Mouse (Mus musculus) midbrain, embryonic 13.5 days (tissue): ENCODE measurements around the gene Magi1. TPM values are rescaled to one million over a fixed set of nuclear protein-coding genes. Genes with fewer than 3 reads are reported as not detected.
A peak's percentile ranks its signal among the peaks of the same experiment; 100 is the strongest.

Experiments used
- ATAC-seq: fragments of 200-750 bp; cut with Nextera tagmentation; 2 replicates; pipeline ENCODE4 v1.8.0; 2017; ENCODE audit warnings: mild to moderate bottlenecking, moderate TSS enrichment, moderate library complexity
- H3K27ac ChIP-seq: fragments of 300-500 bp; sonication (generic); 2 replicates; pipeline ENCODE4 v1.5.1; 2015; ENCODE audit warnings: inconsistent platforms, mild to moderate bottlenecking, moderate library complexity
- H3K27me3 ChIP-seq: fragments of 300-500 bp; sonication (generic); 2 replicates; pipeline ENCODE4 v1.6.1; 2015; ENCODE audit warnings: mild to moderate bottlenecking, inconsistent platforms
- H3K36me3 ChIP-seq: fragments of 300-500 bp; sonication (generic); 2 replicates; pipeline ENCODE4 v1.6.1; 2015; ENCODE audit warnings: mild to moderate bottlenecking, inconsistent platforms
- H3K4me1 ChIP-seq: fragments of 300-500 bp; sonication (generic); replicated peaks from 2 replicates; pipeline ENCODE4 v1.6.1; 2015; ENCODE audit warnings: inconsistent platforms
- H3K4me2 ChIP-seq: fragments of 300-500 bp; sonication (generic); replicated peaks from 2 replicates; pipeline ENCODE4 v1.6.1; 2015; ENCODE audit warnings: moderate library complexity, mild to moderate bottlenecking, inconsistent platforms
- H3K4me3 ChIP-seq: fragments of 300-500 bp; sonication (generic); replicated peaks from 2 replicates; pipeline ENCODE4 v1.5.1; 2015; ENCODE audit warnings: mild to moderate bottlenecking, inconsistent platforms
- H3K9ac ChIP-seq: fragments of 300-500 bp; sonication (generic); replicated peaks from 2 replicates; pipeline ENCODE4 v1.6.1; 2015; ENCODE audit warnings: mild to moderate bottlenecking, inconsistent platforms
- H3K9me3 ChIP-seq: fragments of 300-500 bp; sonication (generic); 2 replicates; pipeline ENCODE4 v1.6.1; 2016; ENCODE audit warnings: mild to moderate bottlenecking, inconsistent platforms
- WGBS: fragments of 180-500 bp; shearing (Covaris S2); methylation state at CpG from one replicate; pipeline ENCODE4 v1.1.7; 2015; 5-methylcytosine and 5-hydroxymethylcytosine counted together
- polyA plus RNA-seq: library from polyadenylated mRNA; unstranded; fragments of >200 nt; fragmentation: Nextera tagmentation; extraction: Ambion mirVana; gene quantifications from 2 replicates; pipeline ENCODE4 v1.2.1, GENCODE M21; 2015

Gene Magi1
- polyA plus RNA-seq, 1 experiment from 2014 or later: 39.4 TPM

DNA sequence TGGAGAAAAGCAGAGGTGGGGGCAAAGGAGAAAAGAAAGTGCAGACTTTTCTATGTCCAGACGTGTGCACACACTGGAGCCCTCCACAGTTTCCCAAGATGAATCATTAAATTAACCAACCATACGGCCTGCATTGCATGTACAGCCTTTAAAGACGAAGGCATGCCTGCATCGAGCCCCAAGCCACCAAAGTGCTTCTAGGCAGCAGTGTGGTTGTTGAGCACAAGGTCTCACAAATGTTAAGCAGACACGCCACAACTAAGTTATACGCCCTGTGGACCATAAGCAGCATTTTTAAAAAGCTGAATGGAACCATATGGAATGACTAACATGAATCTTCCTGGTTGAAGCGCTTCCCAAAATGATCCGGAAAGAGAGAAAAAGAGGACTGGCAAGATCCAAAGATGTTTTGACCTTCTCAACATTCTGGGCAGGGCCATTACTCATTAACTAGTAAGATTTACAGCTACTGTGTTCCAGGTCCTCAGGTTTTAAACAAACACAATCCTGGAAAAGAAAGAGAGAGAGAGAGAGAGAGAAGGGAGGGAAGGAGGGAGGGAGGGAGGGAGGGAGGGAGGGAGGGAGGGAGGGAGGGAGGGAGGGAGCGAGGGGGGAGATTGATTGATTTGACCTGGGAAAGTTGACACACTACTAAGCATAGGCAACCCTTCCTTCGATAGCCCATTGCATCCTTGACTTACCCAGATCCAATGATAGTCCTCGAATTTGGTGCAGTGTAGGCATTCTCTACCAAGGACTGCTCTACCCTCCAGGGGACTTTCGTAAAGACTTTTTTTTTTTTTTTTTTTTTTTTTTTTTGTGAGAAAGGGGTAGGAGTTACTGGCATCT is 26.5 kb downstream of the Magi1 start:
- 85% methylated on average over 12 of the region's 12 CpGs for WGBS

DNA sequence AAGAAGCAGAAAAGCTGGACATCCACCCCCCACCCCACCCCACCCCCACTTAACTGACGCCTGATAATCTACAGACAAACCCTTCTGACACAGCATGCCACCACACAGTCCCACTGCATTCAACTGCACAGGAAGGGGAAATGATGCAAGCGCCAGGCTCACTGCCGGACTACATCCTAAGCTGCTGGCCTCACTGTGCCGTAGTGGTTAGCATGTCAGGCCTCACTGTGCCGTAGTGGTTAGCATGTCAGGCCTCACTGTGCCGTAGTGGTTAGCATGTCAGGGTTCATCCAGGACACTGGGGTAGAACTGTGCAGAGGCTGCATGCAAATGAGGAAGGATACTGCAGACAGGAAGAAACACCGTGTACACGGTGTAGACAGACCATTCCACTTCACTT is 29.8 kb downstream of the Magi1 start:
- no peaks in the 10 kb centered on the region for H3K9me3 ChIP-seq
- no peaks in the 10 kb centered on the region for H3K27me3 ChIP-seq

More for the DNA sequence above, 26.5 kb downstream of the Magi1 start:
- no peak overlapping the region for H3K27ac ChIP-seq
- no peaks in the 10 kb centered on the region for H3K9me3 ChIP-seq
- H3K4me3 ChIP-seq: no peak overlapping the region
- H3K36me3 ChIP-seq: no peaks in the 10 kb centered on the region
- no peak for ATAC-seq
- H3K27me3 ChIP-seq: no peaks in the 10 kb centered on the region
- peaks cover 9% of the 10 kb centered on the region; the same call in 1 of the 2 replicates for H3K4me1 ChIP-seq
- no peak overlapping the region for H3K9ac ChIP-seq
- no peak overlapping the region for H3K4me2 ChIP-seq

DNA sequence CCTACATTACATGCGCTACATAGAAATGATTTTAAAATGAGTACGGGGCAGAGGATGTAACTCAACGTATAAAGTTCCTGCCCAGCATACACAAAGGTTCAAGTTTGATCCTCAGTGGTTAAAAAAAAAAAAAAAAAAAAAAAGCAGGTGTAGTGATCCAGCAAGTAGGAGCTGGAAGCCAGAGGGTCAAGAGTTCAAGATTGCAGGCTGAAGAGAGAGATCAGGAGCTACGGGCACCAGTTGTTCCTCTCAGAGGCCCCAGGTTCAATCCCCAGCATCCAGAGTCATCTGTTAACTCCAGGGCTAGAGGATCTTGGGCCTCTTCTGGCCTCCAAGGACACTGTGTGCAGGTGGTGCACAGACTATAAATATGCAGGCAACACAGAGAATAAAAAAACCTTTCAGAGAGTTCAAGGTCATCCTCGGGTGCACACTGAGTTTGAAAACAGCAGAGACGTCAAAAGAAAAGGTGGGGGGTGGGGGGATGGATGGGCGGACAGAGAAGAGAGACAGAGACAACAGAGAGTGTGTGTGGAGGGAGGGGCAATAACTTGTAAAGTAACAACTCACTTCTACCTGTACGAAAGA is 32.3 kb downstream of the Magi1 start:
- ATAC-seq: no peak
- H3K27me3 ChIP-seq: no peaks in the 10 kb centered on the region
- no peak overlapping the region for H3K4me2 ChIP-seq
- H3K9me3 ChIP-seq: no peaks in the 10 kb centered on the region
- no peaks in the 10 kb centered on the region for H3K36me3 ChIP-seq
- 66% methylated on average over 8 of the region's 8 CpGs for WGBS
- no peak overlapping the region for H3K9ac ChIP-seq
- H3K4me1 ChIP-seq: peaks cover 9% of the 10 kb centered on the region; the same call in 1 of the 2 replicates
- H3K27ac ChIP-seq: no peak overlapping the region
- no peak overlapping the region for H3K4me3 ChIP-seq

More for the DNA sequence above, 29.8 kb downstream of the Magi1 start:
- Histone ChIP-seq H3K4me2 (no peak overlapping the region), H3K27ac (no peak overlapping the region), H3K9ac (no peak overlapping the region), H3K36me3 (no peaks in the 10 kb centered on the region), H3K4me3 (no peak overlapping the region), H3K4me1 (peaks cover 9% of the 10 kb centered on the region; the same call in 1 of the 2 replicates)
- ATAC-seq: peak; percentile 34; the same call in 1 of the 2 replicates
- WGBS: 83% methylated on average over 8 of the region's 8 CpGs

DNA sequence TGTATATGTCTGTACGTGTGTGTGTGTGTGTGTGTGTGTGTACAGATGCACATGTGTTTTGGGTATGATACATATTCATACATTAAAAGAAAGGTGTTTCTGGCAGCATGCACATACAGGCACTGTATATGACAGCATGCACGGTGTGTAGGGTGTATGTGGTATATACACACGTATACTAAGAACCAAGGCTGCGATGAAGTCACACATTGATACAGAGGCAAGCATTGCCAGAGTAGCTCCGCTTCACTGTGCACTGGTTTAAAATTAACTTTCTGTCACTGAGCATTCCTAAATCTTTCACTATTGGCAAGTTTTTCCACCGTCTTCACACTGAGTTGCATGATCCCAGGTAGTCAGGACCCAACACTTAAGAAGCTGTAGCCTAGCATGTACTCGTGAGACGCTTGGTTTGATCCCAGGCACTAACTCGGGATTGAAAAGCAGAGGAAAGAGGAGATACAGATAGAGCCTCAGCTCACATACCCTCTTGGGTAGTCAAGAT is 34.4 kb downstream of the Magi1 start:
- Histone ChIP-seq H3K9me3 (no peaks in the 10 kb centered on the region), H3K9ac (no peak overlapping the region), H3K4me2 (no peak overlapping the region), H3K4me3 (no peak overlapping the region), H3K4me1 (no peaks in the 10 kb centered on the region; the same call in 1 of the 2 replicates), H3K27ac (no peak overlapping the region), H3K36me3 (no peaks in the 10 kb centered on the region), H3K27me3 (no peaks in the 10 kb centered on the region)
- no peak for ATAC-seq
- WGBS: 92% methylated on average over 9 of the region's 9 CpGs

GRCm38 (mm10) chr6:94241251-94241650 is 42.5 kb downstream of the Magi1 start:
- Histone ChIP-seq H3K27me3 (no peaks in the 10 kb centered on the region), H3K4me1 (0 out of 2 replicates have a peak, but pooled peaks cover 4% of the 10 kb centered on the region), H3K4me3 (no peak overlapping the region), H3K9ac (no peak overlapping the region), H3K4me2 (no peak overlapping the region), H3K36me3 (no peaks in the 10 kb centered on the region), H3K9me3 (no peaks in the 10 kb centered on the region), H3K27ac (no peak overlapping the region)
- no peak for ATAC-seq
- WGBS: 90% methylated on average over 6 of the region's 6 CpGs

DNA sequence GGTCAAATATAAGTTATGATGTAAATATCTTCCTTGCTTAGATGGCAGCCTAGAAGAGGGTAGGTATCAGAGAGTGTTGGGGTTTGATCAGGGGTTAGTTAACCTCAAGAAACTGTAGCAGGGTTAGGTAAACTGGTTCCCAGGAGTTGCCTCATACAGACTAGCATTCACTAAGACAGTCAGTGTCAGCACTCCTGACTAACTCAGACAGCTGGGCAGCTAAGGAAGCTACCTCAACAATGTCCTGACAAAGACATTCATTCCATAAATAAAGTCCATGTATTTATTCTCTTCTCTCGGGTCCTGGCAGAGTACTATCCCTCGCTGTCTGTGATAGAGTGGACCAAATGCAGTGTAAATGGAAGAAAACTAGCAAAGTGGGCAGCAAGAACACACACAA is 45.1 kb downstream of the Magi1 start:
- H3K4me2 ChIP-seq: no peak overlapping the region
- no peaks in the 10 kb centered on the region for H3K36me3 ChIP-seq
- no peak overlapping the region for H3K4me3 ChIP-seq
- ATAC-seq: no peak
- H3K27me3 ChIP-seq: no peaks in the 10 kb centered on the region
- 79% methylated on average over 2 of the region's 2 CpGs for WGBS
- no peak overlapping the region for H3K27ac ChIP-seq
- no peaks in the 10 kb centered on the region for H3K9me3 ChIP-seq
- no peak overlapping the region for H3K9ac ChIP-seq
- 0 out of 2 replicates have a peak, but pooled peaks cover 4% of the 10 kb centered on the region for H3K4me1 ChIP-seq

GRCm38 (mm10) chr6:94236899-94237298 is 46.8 kb downstream of the Magi1 start:
- Histone ChIP-seq H3K9me3 (no peaks in the 10 kb centered on the region), H3K36me3 (no peaks in the 10 kb centered on the region), H3K9ac (no peak overlapping the region), H3K4me3 (no peak overlapping the region), H3K27me3 (no peaks in the 10 kb centered on the region), H3K27ac (no peak overlapping the region), H3K4me1 (peaks cover 10% of the 10 kb centered on the region), H3K4me2 (no peak overlapping the region)
- 84% methylated on average over 2 of the region's 2 CpGs for WGBS
- no peak for ATAC-seq

DNA sequence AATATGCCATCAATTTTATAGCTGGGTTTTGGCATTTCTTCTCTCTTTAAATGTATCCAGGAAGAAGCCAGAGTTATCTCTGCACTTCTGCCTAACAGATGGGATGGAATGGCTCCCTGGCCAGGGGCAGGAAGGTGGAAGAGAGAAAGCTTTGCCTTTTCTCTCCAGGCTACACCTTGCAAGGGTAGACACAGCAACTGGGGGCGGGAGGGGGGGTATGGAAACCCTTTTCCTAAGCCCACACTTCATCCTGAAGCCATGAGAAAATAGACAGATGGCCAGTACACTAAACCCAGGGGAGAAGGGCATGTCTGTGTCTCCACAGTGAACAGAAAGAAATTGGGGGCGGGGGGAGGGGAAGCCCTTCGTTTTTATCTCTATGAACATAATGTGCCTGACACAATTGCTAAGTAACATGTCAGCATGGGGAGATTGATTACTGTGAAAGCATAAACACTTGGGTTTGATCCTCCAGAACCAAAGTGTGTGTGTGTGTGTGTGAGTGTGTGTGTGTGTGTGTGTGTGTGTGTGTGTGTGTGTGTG is 51.4 kb downstream of the Magi1 start:
- Histone ChIP-seq H3K27ac (no peak overlapping the region), H3K9ac (no peak overlapping the region), H3K4me3 (no peak overlapping the region), H3K4me2 (no peak overlapping the region), H3K36me3 (no peaks in the 10 kb centered on the region), H3K4me1 (peaks cover 18% of the 10 kb centered on the region), H3K27me3 (no peaks in the 10 kb centered on the region), H3K9me3 (no peaks in the 10 kb centered on the region)
- 52% methylated on average over 3 of the region's 3 CpGs for WGBS
- ATAC-seq: no peak

DNA sequence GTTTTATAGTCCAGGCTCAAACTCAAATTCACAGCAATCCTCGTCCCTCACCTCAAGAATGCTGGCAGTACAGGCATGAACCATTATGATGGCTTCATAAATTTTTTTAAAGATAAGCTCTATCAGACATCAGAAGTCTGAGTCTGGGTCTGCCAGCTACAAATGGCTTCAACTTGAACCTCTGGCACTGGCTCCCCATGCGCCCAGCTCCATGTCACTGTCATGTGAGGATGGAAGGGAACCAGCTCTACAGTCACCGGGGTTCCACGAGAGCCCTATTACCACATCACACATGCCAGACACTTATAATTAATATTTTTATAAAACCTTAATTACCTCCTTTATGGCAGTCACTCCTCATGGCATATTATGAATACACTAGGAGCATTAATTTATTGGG is 51.9 kb downstream of the Magi1 start:
- WGBS: 67% methylated on average over 4 of the region's 4 CpGs
- ATAC-seq: no peak
- no peak overlapping the region for H3K27ac ChIP-seq
- no peaks in the 10 kb centered on the region for H3K27me3 ChIP-seq
- H3K36me3 ChIP-seq: no peaks in the 10 kb centered on the region
- H3K4me2 ChIP-seq: no peak overlapping the region
- H3K4me3 ChIP-seq: no peak overlapping the region
- H3K9me3 ChIP-seq: no peaks in the 10 kb centered on the region
- H3K4me1 ChIP-seq: peaks cover 18% of the 10 kb centered on the region
- no peak overlapping the region for H3K9ac ChIP-seq

- no peaks in the 10 kb centered on the region for H3K36me3 ChIP-seq
- no peak for ATAC-seq
- H3K27me3 ChIP-seq: no peaks in the 10 kb centered on the region
- no peak overlapping the region for H3K9ac ChIP-seq
- no peak overlapping the region for H3K4me2 ChIP-seq
- no peaks in the 10 kb centered on the region for H3K9me3 ChIP-seq
- H3K27ac ChIP-seq: no peak overlapping the region
- no peak overlapping the region for H3K4me3 ChIP-seq
- WGBS: 12% methylated on average over 7 of the region's 7 CpGs
- peaks cover 18% of the 10 kb centered on the region for H3K4me1 ChIP-seq
Measured at GRCm38 (mm10) chr6:94231367-94231766, 52.4 kb downstream of the Magi1 start.

- no peaks in the 10 kb centered on the region for H3K27me3 ChIP-seq
- no peaks in the 10 kb centered on the region for H3K9me3 ChIP-seq
- no peak overlapping the region for H3K4me2 ChIP-seq
- no peak overlapping the region for H3K9ac ChIP-seq
- WGBS: 58% methylated on average over 3 of the region's 3 CpGs
- peaks cover 18% of the 10 kb centered on the region for H3K4me1 ChIP-seq
- no peak overlapping the region for H3K4me3 ChIP-seq
- no peak overlapping the region for H3K27ac ChIP-seq
- no peak for ATAC-seq
- no peaks in the 10 kb centered on the region for H3K36me3 ChIP-seq
Measured at GRCm38 (mm10) chr6:94230918-94231317, 52.8 kb downstream of the Magi1 start.

DNA sequence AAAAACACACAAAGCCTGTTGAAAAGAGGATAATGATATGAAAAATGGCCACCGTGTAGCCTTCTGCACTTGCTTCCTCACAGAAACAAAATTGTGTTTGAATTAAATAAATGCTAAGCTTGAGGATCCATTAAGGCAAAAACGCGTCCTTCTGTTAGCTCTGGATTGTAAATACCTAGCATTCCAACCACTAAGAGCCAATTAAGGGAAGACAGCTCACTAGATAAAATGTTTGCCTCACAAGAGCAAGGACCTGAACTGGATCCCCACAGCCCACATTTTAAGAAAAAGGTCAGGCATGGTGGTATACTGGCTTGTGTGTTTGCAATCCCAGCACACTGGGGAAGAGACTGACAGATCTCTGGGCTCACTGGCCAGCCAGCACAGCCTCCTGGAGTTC is 53.6 kb downstream of the Magi1 start:
- no peak overlapping the region for H3K27ac ChIP-seq
- H3K9ac ChIP-seq: no peak overlapping the region
- WGBS: 78% methylated on average over 3 of the region's 3 CpGs
- H3K4me3 ChIP-seq: no peak overlapping the region
- peaks cover 18% of the 10 kb centered on the region for H3K4me1 ChIP-seq
- H3K4me2 ChIP-seq: no peak overlapping the region
- H3K9me3 ChIP-seq: no peaks in the 10 kb centered on the region
- H3K36me3 ChIP-seq: no peaks in the 10 kb centered on the region
- ATAC-seq: no peak
- no peaks in the 10 kb centered on the region for H3K27me3 ChIP-seq
